Mouse (Mus musculus): ENCODE data around the gene Nudt14.

GRCm38 (mm10) chr12:112938366-112938765, 3.6 kb downstream of the Nudt14 start:
- no peak for TF ChIP-seq CTCF (IDR thresholded peaks at IDR 0.05)
- TF ChIP-seq POLR2A (IDR thresholded peaks at IDR 0.05; ENCODE audit: insufficient read depth, low read depth, low read length): no peak
- TF ChIP-seq EP300 (IDR thresholded peaks at IDR 0.05; ENCODE audit: insufficient read depth, low read depth, low read length): no peak

Data from heart, adult 2 months (tissue).